Mouse (Mus musculus) limb, embryonic 11.5 days (tissue): ENCODE measurements around the gene Stx16. TPM values are rescaled to one million over a fixed set of nuclear protein-coding genes. Genes with fewer than 3 reads are reported as not detected.

ENCODE experiments used
- ATAC-seq: fragments of 200-750 bp; cut with Nextera tagmentation; 2 replicates; pipeline ENCODE4 v1.8.0; 2017; ENCODE audit warnings: low read depth; ENCODE audit not compliant: insufficient number of reproducible peaks, low FRiP score, low TSS enrichment
- DNase-seq: peaks from one replicate; pipeline ENCODE4 v3.0.0-alpha.2; 2015; ENCODE audit warnings: low spot score
- H3K27ac ChIP-seq: fragments of 300-500 bp; sonication (generic); replicated peaks from 2 replicates; pipeline ENCODE4 v1.5.1; 2014; ENCODE audit warnings: low read depth, mild to moderate bottlenecking, low read length
- H3K27me3 ChIP-seq: fragments of 300-500 bp; sonication (generic); 2 replicates; pipeline ENCODE4 v1.6.1; 2014; ENCODE audit warnings: mild to moderate bottlenecking, low read length, mixed read lengths; ENCODE audit not compliant: control insufficient read depth, insufficient read depth
- H3K36me3 ChIP-seq: fragments of 300-500 bp; sonication (generic); 2 replicates; pipeline ENCODE4 v1.6.1; 2014; ENCODE audit warnings: mild to moderate bottlenecking, low read length, moderate library complexity, mixed read lengths; ENCODE audit not compliant: control insufficient read depth, insufficient read depth
- H3K4me1 ChIP-seq: fragments of 300-500 bp; sonication (generic); 2 replicates; pipeline ENCODE4 v1.6.1; 2014; ENCODE audit warnings: low read length, mixed read lengths; ENCODE audit not compliant: control insufficient read depth, insufficient read depth
- H3K4me2 ChIP-seq: fragments of 300-500 bp; sonication (generic); 2 replicates; pipeline ENCODE4 v1.6.1; 2014; ENCODE audit warnings: low read depth, mild to moderate bottlenecking, moderate library complexity; ENCODE audit not compliant: severe bottlenecking
- H3K4me3 ChIP-seq: fragments of 300-500 bp; sonication (generic); 2 replicates; pipeline ENCODE4 v1.5.1; 2014; ENCODE audit warnings: low read depth, low read length
- H3K9ac ChIP-seq: fragments of 300-500 bp; sonication (generic); 2 replicates; pipeline ENCODE4 v1.6.1; 2014; ENCODE audit warnings: mild to moderate bottlenecking, low read length
- H3K9me3 ChIP-seq: fragments of 300-500 bp; sonication (generic); 2 replicates; pipeline ENCODE4 v1.6.1; 2016; ENCODE audit warnings: low read length; ENCODE audit not compliant: control insufficient read depth
- WGBS: fragments of 180-500 bp; shearing (Covaris S2); extraction: QIAGEN DNeasy Blood & Tissue Kit; methylation state at CpG from one replicate; pipeline ENCODE4 v1.1.7; 2014; 5-methylcytosine and 5-hydroxymethylcytosine counted together
- polyA plus RNA-seq: library from polyadenylated mRNA; unstranded; fragments of >200 nt; fragmentation: Nextera tagmentation; extraction: Ambion mirVana; gene quantifications from 2 replicates; pipeline ENCODE4 v1.2.1, GENCODE M21; 2014

Stx16 gene
- polyA plus RNA-seq, 1 experiment from 2014 or later: 9.0 TPM

DNA sequence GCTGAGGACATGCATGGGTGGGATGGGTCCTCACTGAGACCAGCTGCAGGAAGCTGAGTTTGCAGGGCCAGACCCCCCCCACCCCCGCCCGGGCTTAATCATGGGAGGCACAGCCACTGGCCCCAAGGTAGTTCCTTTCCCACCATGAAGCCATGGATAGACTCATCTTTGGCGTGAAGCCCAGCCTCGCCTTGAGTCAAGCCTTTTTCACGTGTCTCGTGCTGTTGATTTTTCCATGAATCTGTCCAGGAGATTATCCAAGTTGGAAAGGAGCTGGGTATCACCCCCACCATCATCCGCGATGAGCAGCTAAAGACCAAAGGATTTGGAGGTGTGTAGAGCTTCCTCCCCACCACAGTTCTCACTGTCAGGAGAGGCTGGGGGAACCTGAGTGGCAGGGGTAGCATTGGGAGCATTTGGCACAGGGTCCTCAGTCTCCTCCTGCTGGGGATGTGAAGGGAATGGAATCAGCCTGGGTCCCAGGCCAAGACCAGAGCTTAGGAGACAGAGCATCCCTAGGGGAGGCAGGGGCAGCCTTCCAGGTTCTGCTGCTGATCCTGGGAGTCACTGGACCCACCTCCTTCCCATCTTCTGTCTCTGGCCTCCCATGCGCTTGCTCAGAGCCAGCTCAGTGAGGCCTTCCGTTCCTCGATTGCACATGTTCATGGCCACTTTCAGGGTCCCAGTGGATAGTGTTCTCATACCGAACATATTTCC is 38.2 kb downstream of the Stx16 start:
- DNase-seq (no peak), ATAC-seq (no peak)
- no peak overlapping the region for H3K27ac ChIP-seq
- no peaks in the 10 kb centered on the region for H3K27me3 ChIP-seq
- WGBS: 94% methylated on average over 12 of the region's 12 CpGs
- H3K9ac ChIP-seq: no peak overlapping the region
- H3K4me3 ChIP-seq: no peak overlapping the region
- no peaks in the 10 kb centered on the region for H3K9me3 ChIP-seq
- 0 out of 2 replicates have a peak, but pooled peaks cover 2% of the 10 kb centered on the region for H3K36me3 ChIP-seq
- no peak overlapping the region for H3K4me2 ChIP-seq
- H3K4me1 ChIP-seq: peaks cover 6% of the 10 kb centered on the region

DNA sequence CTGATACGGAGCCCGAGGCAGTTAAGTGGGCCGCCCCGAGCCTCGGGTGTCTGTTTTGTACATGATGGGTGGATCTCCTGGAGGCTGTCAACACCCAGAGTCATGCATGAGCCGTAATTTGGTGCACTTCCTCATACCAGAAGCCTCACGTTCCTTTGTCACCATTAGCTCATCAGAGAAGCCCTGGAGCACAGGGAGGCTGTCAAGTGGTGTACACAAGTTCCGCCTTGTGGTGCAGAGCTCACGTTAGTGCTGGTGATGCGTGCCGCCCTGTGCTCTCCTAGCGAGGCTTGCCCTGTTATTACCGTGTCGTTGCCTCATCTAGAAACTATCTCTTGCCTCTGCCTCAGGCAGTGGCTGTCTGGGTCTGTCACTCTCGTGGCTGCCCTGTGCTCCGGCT is 40.8 kb downstream of the Stx16 start:
- DNase-seq (no peak), ATAC-seq (no peak)
- H3K9ac ChIP-seq: no peak overlapping the region
- peaks cover 9% of the 10 kb centered on the region for H3K36me3 ChIP-seq
- H3K9me3 ChIP-seq: no peaks in the 10 kb centered on the region
- no peak overlapping the region for H3K4me3 ChIP-seq
- no peak overlapping the region for H3K27ac ChIP-seq
- 76% methylated on average over 16 of the region's 16 CpGs for WGBS
- no peaks in the 10 kb centered on the region for H3K4me1 ChIP-seq
- no peak overlapping the region for H3K4me2 ChIP-seq
- no peaks in the 10 kb centered on the region for H3K27me3 ChIP-seq

DNA sequence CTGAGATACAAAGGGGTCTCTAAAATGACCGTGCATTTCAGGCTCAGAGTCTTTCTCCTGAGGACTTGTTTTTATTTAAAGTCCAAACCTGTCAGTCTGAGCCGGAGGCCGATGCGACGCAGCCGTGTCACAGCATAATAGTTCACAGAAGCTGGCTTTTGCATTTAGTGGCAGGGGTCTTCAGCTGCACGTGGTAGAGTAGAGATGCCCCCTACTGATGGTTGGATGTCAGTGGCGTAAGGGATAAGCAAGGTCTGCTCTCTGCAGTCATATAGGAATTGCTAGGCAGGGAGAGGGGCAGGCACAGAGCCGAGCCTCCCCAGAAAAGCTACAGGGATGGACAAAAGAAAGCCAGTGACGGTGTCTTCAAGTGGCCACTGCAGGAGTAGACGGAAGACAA is 42.0 kb downstream of the Stx16 start:
- no peak overlapping the region for H3K4me2 ChIP-seq
- 66% methylated on average over 11 of the region's 11 CpGs for WGBS
- H3K4me1 ChIP-seq: no peaks in the 10 kb centered on the region
- no peak overlapping the region for H3K27ac ChIP-seq
- no peak overlapping the region for H3K9ac ChIP-seq
- no peak overlapping the region for H3K4me3 ChIP-seq
- DNase-seq: no peak
- no peaks in the 10 kb centered on the region for H3K9me3 ChIP-seq
- no peak for ATAC-seq
- H3K27me3 ChIP-seq: no peaks in the 10 kb centered on the region
- H3K36me3 ChIP-seq: peaks cover 9% of the 10 kb centered on the region

DNA sequence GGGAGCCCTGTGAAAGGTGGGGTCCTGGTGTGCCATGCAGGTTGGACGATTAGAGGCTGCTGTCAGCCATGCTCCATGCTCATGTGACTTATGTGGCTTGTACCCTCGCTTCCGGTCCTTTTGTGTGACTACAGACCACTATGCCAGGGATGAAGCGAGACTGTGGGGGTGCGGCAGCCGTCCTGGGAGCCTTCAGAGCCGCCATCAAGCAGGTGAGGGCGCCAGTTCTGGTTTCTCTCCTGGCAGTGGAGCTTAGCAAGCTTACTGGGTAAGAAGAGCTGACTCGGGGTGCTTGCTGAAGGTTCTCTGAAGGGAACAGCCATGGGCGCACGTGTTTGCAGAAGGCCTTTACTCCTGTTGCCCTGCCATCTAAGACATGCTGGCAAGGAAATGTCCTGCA is 43.2 kb downstream of the Stx16 start:
- Histone ChIP-seq H3K4me2 (no peak overlapping the region), H3K9ac (no peak overlapping the region), H3K9me3 (no peaks in the 10 kb centered on the region; the same call in 1 of the 2 replicates), H3K27me3 (no peaks in the 10 kb centered on the region), H3K4me3 (no peak overlapping the region), H3K4me1 (no peaks in the 10 kb centered on the region), H3K36me3 (peaks cover 12% of the 10 kb centered on the region), H3K27ac (no peak overlapping the region)
- ATAC-seq (no peak), DNase-seq (no peak)
- 91% methylated on average over 11 of the region's 11 CpGs for WGBS

DNA sequence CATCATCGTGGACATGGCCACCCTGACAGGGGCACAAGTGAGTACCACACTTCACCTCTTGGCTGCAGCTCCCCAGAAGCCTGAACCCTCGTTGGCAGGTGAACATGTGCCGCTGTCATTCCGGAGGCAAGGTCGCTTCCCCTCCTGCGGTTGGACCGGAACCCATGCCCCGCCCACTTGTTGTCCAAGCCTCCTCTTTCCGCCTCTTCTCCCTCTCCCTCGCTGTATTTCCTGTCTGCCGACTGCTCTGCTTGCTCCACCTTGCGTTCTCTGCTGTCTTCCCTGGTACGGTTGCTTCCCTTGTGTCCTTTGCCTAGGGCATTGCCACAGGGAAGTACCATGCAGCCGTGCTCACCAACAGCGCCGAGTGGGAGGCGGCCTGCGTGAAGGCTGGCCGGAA is 44.5 kb downstream of the Stx16 start:
- Histone ChIP-seq H3K4me2 (no peak overlapping the region), H3K4me1 (no peaks in the 10 kb centered on the region), H3K36me3 (peaks cover 17% of the 10 kb centered on the region), H3K27me3 (no peaks in the 10 kb centered on the region), H3K9me3 (peaks cover 6% of the 10 kb centered on the region), H3K27ac (no peak overlapping the region), H3K9ac (no peak overlapping the region), H3K4me3 (no peak overlapping the region)
- 95% methylated on average over 19 of the region's 19 CpGs for WGBS
- no peak for DNase-seq
- no peak for ATAC-seq

DNA sequence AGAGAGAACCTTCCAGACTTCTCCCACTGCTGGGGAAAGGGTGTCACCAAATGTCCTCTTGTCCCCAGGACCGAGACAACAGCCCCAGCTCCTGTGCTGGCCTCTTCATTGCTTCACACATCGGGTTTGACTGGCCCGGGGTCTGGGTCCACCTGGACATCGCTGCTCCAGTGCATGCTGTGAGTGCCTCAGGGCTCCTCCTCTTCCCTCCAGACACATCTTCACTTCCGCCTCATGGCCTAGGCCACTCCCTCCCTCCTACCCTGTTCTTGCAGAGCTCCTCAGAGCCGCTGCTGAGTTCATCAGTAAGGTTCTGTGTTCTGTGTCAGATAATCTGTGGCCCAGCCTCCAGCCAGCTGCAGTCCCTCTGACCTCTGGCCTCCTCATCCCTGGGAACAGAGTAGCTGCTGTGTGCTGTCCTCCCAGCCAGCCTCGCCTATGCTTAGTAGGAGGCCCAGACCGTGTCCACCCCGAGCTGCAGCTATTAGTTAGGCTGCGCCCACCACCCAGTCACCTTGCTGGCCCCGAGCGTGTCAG is 45.4 kb downstream of the Stx16 start:
- no peak for DNase-seq
- no peak overlapping the region for H3K4me3 ChIP-seq
- WGBS: 82% methylated on average over 12 of the region's 12 CpGs
- H3K9ac ChIP-seq: no peak overlapping the region
- peaks cover 17% of the 10 kb centered on the region for H3K36me3 ChIP-seq
- no peak overlapping the region for H3K4me2 ChIP-seq
- H3K27ac ChIP-seq: no peak overlapping the region
- peaks cover 1% of the 10 kb centered on the region for H3K4me1 ChIP-seq
- H3K27me3 ChIP-seq: no peaks in the 10 kb centered on the region
- H3K9me3 ChIP-seq: peaks cover 6% of the 10 kb centered on the region
- no peak for ATAC-seq

DNA sequence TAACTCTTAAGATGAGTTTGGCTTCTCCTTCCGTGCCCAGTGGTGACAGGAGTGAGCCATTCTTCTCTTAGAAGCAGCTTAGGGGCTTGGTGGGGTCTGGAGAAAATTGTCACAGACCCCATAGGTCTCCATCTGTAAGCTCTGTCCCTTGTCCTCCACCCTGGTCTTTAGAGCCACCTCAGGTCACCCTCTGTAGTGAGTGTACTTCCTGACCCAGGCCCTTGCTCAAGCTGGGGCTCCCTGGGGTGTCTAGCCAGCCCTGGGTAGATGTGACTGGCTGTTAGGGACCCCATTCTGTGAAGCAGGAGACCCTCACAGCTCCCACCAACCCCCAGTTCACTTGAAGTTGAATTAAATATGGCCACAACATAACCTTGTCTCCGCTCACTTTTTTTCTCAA is 46.2 kb downstream of the Stx16 start:
- no peak overlapping the region for H3K4me3 ChIP-seq
- DNase-seq (no peak), ATAC-seq (no peak)
- no peaks in the 10 kb centered on the region for H3K27me3 ChIP-seq
- no peak overlapping the region for H3K27ac ChIP-seq
- 90% methylated on average over 2 of the region's 2 CpGs for WGBS
- peaks cover 8% of the 10 kb centered on the region for H3K4me1 ChIP-seq
- peaks cover 6% of the 10 kb centered on the region for H3K9me3 ChIP-seq
- peaks cover 17% of the 10 kb centered on the region for H3K36me3 ChIP-seq
- H3K9ac ChIP-seq: no peak overlapping the region
- H3K4me2 ChIP-seq: no peak overlapping the region

DNA sequence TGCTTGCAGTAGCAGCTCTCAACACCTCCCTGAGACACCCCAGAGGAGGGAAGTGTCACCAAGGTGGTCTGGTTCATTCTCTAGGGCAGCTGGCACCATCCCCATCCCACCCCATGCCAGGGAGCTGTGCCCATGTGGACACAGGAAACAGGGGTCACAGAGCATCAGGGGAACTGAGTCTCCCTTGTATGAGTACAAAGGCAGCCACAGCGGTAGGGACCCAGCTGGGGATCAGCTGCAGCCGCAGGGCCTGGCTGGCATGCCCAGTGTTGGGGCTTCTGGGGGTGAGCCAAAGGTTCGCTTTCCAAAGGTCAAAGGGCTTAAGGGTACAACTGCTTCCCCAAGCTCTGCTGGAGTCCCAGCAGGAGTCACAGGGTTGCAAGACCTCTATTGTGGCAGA is 47.6 kb downstream of the Stx16 start:
- no peak for ATAC-seq
- DNase-seq: no peak
- Histone ChIP-seq H3K4me1 (peaks cover 8% of the 10 kb centered on the region), H3K9ac (no peak overlapping the region), H3K4me2 (no peak overlapping the region), H3K9me3 (peaks cover 6% of the 10 kb centered on the region), H3K4me3 (no peak overlapping the region), H3K27ac (no peak overlapping the region), H3K27me3 (no peaks in the 10 kb centered on the region), H3K36me3 (peaks cover 17% of the 10 kb centered on the region)
- 88% methylated on average over 3 of the region's 3 CpGs for WGBS
